Mouse (Mus musculus) embryonic facial prominence, embryonic 10.5 days (tissue): ENCODE measurements around the gene Prpf3. TPM values are rescaled to one million over a fixed set of nuclear protein-coding genes. Genes with fewer than 3 reads are reported as not detected.

Source experiments
- DNase-seq: peaks from one replicate; pipeline ENCODE4 v3.0.0-alpha.2; 2017; ENCODE audit warnings: low spot score
- H3K27ac ChIP-seq: fragments of 300-500 bp; sonication (generic); replicated peaks from 2 replicates; pipeline ENCODE4 v1.5.1; 2016; ENCODE audit warnings: mild to moderate bottlenecking
- H3K27me3 ChIP-seq: fragments of 300-500 bp; sonication (generic); replicated peaks from 2 replicates; pipeline ENCODE4 v1.6.1; 2016; ENCODE audit warnings: low read depth, mild to moderate bottlenecking; ENCODE audit not compliant: poor library complexity, severe bottlenecking
- H3K36me3 ChIP-seq: fragments of 300-500 bp; sonication (generic); replicated peaks from 2 replicates; pipeline ENCODE4 v1.6.1; 2016; ENCODE audit warnings: mild to moderate bottlenecking, moderate library complexity
- H3K4me1 ChIP-seq: fragments of 300-500 bp; sonication (generic); 2 replicates; pipeline ENCODE4 v1.6.1; 2016
- H3K4me3 ChIP-seq: fragments of 300-500 bp; sonication (generic); 2 replicates; pipeline ENCODE4 v1.5.1; 2016; ENCODE audit warnings: mild to moderate bottlenecking, moderate library complexity
- H3K9me3 ChIP-seq: fragments of 300-500 bp; sonication (generic); 2 replicates; pipeline ENCODE4 v1.6.1; 2016; ENCODE audit warnings: mild to moderate bottlenecking
- WGBS: fragments of 180-500 bp; shearing (Covaris S2); methylation state at CpG from one replicate; pipeline ENCODE4 v1.1.7; 2016; 5-methylcytosine and 5-hydroxymethylcytosine counted together
- polyA plus RNA-seq: library from polyadenylated mRNA; unstranded; fragments of >200 nt; fragmentation: Nextera tagmentation; extraction: Ambion mirVana; gene quantifications from 2 replicates; pipeline ENCODE4 v1.2.1, GENCODE M21; 2016

Prpf3 gene
- polyA plus RNA-seq, 1 experiment from 2014 or later, result 75.6 TPM

DNA sequence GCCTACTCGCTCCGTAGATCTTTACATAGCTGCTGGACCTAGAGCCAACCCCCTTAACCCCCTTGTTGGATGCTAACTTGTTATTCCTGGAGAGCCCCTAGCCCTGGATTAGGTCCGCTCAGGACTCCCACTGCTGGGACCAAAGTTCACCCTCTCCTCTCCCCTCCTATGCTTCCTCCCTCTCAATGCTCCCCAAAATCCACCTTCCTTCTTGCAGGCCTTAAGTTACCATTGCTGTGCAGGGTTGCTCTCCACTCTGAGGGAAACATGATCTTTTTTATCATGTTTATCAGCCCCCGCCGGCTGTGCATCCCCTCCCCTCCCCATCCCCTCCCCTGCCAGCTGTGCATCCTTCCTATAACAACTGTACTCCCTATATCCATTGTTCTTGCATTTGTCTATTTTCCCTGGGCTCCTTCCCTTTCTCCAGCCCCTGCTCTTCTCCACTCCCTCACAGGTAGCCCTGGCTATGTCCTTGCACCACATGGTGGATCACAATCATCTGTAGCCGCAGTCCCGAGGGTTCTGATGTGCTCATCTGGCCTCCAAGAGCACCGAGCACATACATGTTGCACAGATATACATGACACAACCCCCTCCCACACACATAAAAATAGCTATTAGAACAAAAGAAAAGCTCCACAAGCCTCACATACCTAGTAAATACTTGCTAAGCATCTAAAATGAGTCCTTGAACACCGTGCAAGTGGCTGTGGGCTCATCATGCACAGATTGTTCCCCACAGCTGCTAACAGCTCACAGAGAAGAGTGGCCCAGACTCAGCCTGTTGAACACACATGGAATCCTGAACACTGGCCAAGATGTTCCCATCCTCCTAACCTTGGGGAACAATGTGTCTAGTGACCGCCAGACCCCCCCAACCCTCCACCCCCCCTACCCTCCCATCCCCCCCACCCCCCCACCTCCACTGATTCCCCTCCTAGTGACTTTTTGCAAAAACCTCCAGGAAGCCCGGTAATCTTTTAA, 36.7 kb upstream of the Prpf3 start:
- peak overlapping the region; percentile 84 for H3K27ac ChIP-seq
- DNase-seq, result peak; percentile 44
- WGBS, result 36% methylated on average over 11 of the region's 11 CpGs
- H3K4me3 ChIP-seq, result peak overlapping the region; percentile 33
- no peaks in the 10 kb centered on the region for H3K27me3 ChIP-seq
- no peaks in the 10 kb centered on the region for H3K9me3 ChIP-seq
- peaks cover 52% of the 10 kb centered on the region for H3K4me1 ChIP-seq
- H3K36me3 ChIP-seq, result peaks cover 8% of the 10 kb centered on the region

DNA sequence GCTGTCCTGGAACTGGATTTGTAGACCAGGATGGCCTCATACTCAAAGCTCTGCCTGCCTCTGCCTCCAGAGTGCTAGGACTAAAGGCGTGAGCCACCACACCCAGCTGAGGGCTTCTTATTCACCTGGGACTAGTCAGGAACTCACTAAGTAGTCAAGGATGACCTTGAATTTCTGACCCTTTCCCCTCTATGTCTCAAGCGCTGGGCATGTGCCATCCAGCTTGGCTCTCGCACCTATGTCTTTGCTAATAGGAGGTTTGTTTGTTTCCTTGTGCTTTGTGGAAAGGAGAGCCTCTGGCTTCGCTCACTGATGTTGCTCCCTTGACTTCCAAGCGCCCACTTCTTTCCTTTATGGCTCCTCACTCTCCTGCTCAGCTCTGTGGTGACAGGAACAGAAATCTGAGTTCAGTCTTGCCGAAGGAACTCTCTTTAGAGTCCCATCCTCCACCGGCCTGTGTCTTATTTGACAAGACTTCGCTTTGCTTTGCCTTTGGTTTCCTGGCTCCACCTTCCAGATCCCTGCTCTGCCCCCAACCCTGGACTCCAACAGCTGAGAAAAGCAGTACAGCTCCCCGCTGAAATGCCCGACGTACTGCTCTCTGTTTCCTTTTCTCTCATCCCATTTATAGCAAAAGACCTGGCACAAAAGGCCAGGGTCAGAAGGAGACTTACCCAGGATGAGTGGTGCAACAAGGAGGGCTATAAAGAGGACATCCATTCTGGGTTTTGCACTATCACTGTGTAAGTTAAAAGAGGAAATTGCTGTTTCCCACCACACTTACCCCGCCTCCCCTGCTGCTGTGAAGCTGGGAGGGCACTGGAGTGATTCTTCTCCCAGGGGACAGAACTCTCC, 35.8 kb upstream of the Prpf3 start, which contains the start of gene BC028528:
Gene BC028528 (minus strand): TSS at position 795 of the 855 bp plus-strand sequence.
- peak within 1 kb of the TSS; percentile 84 for H3K27ac ChIP-seq
- H3K4me1 ChIP-seq, result peaks cover 52% of the 10 kb centered on the region
- H3K9me3 ChIP-seq, result no peaks in the 10 kb centered on the region
- no peaks in the 10 kb centered on the region for H3K27me3 ChIP-seq
- H3K36me3 ChIP-seq, result peaks cover 7% of the 10 kb centered on the region; the same call in 1 of the 2 replicates
- 24% methylated on average over 12 of the region's 12 CpGs for WGBS
- peak within 1 kb of the TSS; percentile 33 for H3K4me3 ChIP-seq
- DNase-seq, result peak; percentile 29

DNA sequence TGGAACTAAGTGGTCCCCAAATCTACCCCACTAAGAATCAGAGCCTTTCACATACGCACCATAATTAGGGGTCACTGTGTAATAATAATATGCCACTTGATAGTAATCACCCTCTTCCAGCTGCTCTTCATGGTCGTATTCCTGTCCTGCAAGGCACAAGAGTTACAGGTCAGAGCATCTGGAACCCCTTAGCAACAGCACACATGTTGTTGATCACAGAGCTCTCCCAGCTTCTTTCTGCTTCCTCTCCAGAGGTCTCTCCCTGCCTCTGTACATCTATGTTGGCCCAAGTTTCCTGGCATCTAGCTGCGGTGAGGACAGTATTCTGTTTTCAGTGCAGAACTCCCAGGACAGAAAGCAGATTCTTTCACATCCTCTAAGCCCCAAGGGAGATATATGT, 34.0 kb upstream of the Prpf3 start:
- WGBS, result 40% methylated on average over 3 of the region's 3 CpGs
- peak; percentile 73 for DNase-seq
- Histone ChIP-seq H3K27ac (no peak overlapping the region), H3K4me3 (no peak overlapping the region), H3K4me1 (peaks cover 41% of the 10 kb centered on the region), H3K36me3 (no peaks in the 10 kb centered on the region), H3K9me3 (no peaks in the 10 kb centered on the region), H3K27me3 (no peaks in the 10 kb centered on the region)

DNA sequence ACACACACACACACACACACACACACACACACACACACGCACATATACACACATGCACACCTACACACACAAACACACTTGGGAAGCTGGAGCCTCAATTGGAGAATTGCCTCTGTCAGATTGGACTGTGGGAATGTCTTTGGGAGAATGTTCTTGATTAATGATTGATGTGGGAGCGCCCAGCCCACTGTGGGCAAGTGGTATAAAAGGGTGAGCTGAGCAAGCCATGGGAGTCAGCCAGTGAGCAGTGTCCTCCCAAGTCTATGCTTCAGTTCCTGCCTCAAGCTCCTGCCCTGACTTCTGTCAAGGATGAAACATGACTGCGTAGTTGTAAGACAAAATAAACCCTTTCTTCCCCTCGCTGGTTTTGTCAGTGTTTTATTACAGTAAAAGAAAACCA, 31.9 kb upstream of the Prpf3 start:
- Histone ChIP-seq H3K36me3 (no peaks in the 10 kb centered on the region), H3K27ac (no peak overlapping the region), H3K4me3 (no peak overlapping the region), H3K27me3 (no peaks in the 10 kb centered on the region), H3K4me1 (peaks cover 33% of the 10 kb centered on the region), H3K9me3 (no peaks in the 10 kb centered on the region)
- 86% methylated on average over 4 of the region's 4 CpGs for WGBS
- no peak for DNase-seq

DNA sequence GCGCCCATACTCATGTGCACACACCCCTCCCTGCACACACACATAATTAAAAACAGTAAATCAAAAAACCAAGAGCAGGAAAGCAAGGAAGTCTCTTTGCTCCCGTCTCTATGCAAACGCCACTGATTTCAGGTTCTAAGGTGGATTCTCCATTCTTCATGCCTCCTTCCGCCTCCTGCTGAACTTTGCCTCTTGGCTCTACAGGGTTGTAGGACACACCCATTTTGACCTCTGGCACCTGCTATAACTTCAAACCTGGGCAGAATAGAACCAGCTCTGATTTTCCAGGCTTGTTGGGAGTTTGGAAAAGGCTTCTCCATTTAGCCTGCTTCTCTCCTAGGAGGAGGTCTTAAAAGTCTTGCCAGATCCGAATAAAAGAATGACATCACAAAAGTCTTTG, 28.7 kb upstream of the Prpf3 start:
- H3K36me3 ChIP-seq, result no peaks in the 10 kb centered on the region
- 78% methylated on average over 5 of the region's 5 CpGs for WGBS
- no peaks in the 10 kb centered on the region for H3K9me3 ChIP-seq
- 0 out of 2 replicates have a peak, but pooled peaks cover 6% of the 10 kb centered on the region for H3K27me3 ChIP-seq
- DNase-seq, result no peak
- no peak overlapping the region for H3K4me3 ChIP-seq
- peaks cover 25% of the 10 kb centered on the region for H3K4me1 ChIP-seq
- H3K27ac ChIP-seq, result no peak overlapping the region

DNA sequence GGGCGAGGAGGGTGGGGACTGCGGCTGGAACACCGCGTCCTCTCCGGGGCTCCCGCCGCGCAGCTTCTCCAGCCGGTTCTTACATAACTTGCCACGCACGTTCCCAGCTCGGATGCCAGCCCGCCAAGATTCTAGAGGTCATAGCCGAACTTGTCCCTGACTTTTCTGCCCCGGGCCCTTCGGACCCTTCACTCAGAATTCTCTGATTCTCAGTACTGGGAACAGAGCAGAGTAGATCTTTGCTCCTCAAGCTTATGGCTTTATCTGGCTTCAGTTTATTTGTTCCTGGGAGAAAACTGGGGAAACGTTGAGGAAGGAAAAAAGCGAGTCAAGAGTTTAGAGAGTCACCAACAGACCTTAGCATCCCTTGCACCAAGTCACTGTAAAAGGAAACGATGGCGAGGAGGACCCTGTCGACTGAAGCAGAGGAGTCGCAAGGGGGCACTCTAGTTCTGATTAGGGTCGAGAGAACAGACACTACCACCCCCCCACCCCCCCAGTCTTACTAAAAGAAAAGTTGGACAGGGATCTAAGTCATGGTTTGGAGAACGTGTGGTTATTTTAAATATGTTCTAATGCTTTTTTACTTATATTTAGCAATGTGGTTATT, 27.2 kb upstream of the Prpf3 start:
- H3K4me1 ChIP-seq, result peaks cover 23% of the 10 kb centered on the region
- 0 out of 2 replicates have a peak, but pooled peaks cover 6% of the 10 kb centered on the region for H3K27me3 ChIP-seq
- peak; percentile 69 for DNase-seq
- peak overlapping the region; percentile 75 for H3K27ac ChIP-seq
- WGBS, result 2% methylated on average over 24 of the region's 24 CpGs
- no peaks in the 10 kb centered on the region for H3K9me3 ChIP-seq
- peak overlapping the region; percentile 67 for H3K4me3 ChIP-seq
- H3K36me3 ChIP-seq, result peaks cover 5% of the 10 kb centered on the region

DNA sequence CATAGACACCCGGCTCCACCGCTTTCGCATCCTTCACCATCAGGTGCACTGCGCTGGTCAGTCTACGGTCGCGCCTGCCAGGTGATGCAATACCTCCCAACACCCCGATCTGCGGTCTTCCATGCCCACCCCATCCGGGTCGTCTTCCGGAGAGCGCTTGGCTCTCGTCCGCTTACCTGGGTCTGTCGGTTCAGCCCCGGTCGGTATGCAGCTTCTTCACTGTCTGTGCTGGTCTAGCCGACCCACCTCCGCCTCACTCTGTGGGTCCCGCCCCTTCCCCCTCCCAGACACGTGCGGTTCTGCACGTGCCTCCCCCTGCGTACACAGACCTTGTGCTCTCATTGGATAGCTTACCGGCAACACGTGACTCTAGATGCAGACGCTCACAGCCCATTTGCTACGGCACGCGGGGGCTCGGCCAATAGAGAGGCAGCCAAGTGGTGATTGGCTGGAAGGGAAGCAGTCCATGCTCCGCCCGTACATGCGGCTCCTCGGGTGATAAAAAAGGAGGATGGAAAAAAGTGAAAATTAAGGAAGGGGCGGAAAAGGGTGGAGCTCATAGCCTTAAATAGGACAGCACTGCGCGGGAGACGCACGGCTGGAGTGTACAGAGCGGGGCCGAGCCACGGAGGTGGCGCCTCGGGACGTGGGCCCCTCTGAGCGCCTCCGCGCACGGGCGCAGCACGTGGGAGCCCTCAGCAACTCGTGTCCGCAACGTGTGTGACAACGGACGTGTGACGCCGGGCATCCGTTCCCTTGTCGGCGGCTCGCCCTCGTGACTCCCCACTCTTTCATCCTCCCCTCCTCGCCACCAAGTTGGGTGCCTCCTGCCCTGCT, 26.5 kb upstream of the Prpf3 start, which contains the start of gene Ciart:
Gene Ciart (minus strand): TSS at position 273 of the 837 bp plus-strand sequence.
- DNase-seq, result peak; percentile 96
- peak within 1 kb of the TSS; percentile 75 for H3K27ac ChIP-seq
- 0 out of 2 replicates have a peak, but pooled peaks cover 6% of the 10 kb centered on the region for H3K27me3 ChIP-seq
- H3K9me3 ChIP-seq, result no peaks in the 10 kb centered on the region
- WGBS, result under 1% methylated on average over 66 of the region's 66 CpGs
- H3K4me1 ChIP-seq, result peaks cover 23% of the 10 kb centered on the region
- H3K4me3 ChIP-seq, result peak within 1 kb of the TSS; percentile 67
- H3K36me3 ChIP-seq, result peaks cover 10% of the 10 kb centered on the region

DNA sequence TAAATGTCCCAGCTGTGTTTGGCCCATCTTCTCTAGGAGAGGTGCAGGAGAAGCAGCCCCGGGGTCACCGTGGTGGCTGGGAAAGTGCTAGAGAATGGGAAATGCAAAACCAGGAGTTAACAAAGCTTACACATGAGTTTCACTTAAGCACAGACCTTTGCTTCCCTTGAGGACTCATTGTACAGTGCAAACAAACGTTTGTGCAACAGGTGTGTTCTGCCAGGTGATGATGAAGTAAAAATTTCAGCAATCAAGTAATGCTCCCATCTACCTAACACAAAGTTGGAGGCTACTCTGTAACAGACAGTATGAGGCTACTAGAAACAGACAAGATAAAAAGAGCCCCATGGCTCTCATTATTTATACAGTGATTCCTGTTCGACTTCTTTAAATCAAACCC, 23.4 kb upstream of the Prpf3 start:
- Histone ChIP-seq H3K36me3 (peaks cover 14% of the 10 kb centered on the region), H3K9me3 (no peaks in the 10 kb centered on the region), H3K4me3 (no peak overlapping the region), H3K4me1 (peaks cover 23% of the 10 kb centered on the region), H3K27ac (no peak overlapping the region), H3K27me3 (0 out of 2 replicates have a peak, but pooled peaks cover 6% of the 10 kb centered on the region)
- no peak for DNase-seq
- WGBS, result 88% methylated on average over 4 of the region's 4 CpGs

DNA sequence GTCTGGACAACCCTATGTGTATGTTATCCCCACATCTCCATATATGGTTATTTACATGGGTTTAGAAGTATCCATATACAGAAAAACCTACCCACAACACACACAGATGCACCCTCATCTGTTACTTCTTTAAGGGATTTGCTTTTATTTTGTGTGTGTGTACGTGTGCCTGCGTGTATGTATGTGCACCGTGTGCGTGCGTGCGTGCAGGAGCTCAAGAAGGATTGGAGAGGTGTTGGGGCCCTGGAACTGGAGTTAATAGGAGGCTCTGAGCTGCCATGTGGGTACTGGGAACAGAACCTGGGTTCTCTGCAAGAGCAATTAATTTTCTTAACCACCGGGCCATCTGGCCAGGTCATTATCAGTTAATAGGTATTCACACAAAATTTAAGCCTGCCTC, 16.4 kb upstream of the Prpf3 start:
- peaks cover 18% of the 10 kb centered on the region for H3K4me1 ChIP-seq
- peak overlapping the region; percentile 82 for H3K4me3 ChIP-seq
- no peak for DNase-seq
- no peaks in the 10 kb centered on the region for H3K27me3 ChIP-seq
- H3K27ac ChIP-seq, result peak overlapping the region; percentile 89
- H3K9me3 ChIP-seq, result no peaks in the 10 kb centered on the region
- H3K36me3 ChIP-seq, result peaks cover 39% of the 10 kb centered on the region
- 83% methylated on average over 7 of the region's 7 CpGs for WGBS

DNA sequence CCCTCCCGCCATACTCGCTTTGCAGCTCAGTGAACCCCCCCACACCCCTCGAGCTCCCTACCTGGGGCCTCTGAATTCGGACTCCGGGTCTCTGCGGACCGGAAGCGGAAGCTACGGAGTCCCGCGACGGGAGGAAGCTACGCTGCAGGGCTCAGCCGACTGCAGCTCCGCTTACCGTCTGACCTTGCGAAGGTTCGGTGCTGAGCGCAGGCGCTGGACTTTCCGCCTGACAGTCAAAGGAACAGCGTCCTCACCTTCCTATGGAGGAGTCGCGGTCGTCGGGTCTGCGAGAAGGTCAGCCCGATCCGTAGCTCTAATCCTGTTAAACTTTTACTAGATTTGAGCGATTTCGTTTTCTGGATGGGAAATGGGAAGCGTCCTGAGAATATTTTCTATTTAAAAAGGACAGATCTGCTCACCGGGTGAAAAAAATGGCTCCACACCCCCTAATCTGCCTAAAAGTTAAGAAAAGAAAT, 15.7 kb upstream of the Prpf3 start, which contains the start of gene Mrps21:
Gene Mrps21 (minus strand): TSS at position 128 of the 476 bp plus-strand sequence.
- Histone ChIP-seq H3K9me3 (no peaks in the 10 kb centered on the region), H3K4me3 (peak within 1 kb of the TSS; percentile 82), H3K36me3 (peaks cover 44% of the 10 kb centered on the region), H3K27ac (peak within 1 kb of the TSS; percentile 89), H3K4me1 (peaks cover 18% of the 10 kb centered on the region), H3K27me3 (no peaks in the 10 kb centered on the region)
- DNase-seq, result peak; percentile 91
- under 1% methylated on average over 33 of the region's 33 CpGs for WGBS

DNA sequence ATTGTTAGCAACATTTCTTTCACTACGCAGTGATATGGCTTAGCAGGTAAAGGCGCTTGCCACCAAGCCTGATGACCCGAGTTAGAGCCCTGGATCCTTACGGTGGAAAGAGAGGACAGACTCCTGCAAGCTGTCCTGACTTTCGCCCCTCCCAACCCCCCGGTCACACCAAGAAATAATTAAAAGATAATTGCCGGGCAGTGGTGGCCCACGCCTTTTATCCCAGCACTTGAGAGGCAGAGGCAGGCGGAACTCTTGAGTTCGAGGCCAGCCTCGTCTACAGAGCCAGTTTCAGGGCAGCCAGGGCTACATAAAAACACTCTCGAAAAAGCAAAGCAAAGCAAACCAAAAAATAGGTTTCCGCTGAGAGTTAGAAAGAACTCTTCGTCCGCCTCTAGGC, 15.3 kb upstream of the Prpf3 start:
- no peak for DNase-seq
- Histone ChIP-seq H3K27me3 (no peaks in the 10 kb centered on the region), H3K36me3 (peaks cover 49% of the 10 kb centered on the region), H3K9me3 (no peaks in the 10 kb centered on the region), H3K27ac (peak overlapping the region; percentile 89), H3K4me1 (peaks cover 18% of the 10 kb centered on the region), H3K4me3 (peak overlapping the region; percentile 82)
- WGBS, result 7% methylated on average over 15 of the region's 15 CpGs
